Mouse (Mus musculus): Measurements from ENCODE around the gene Gm13089.
"Not testable (repeated sequence)": the region's sequence is repeated elsewhere in the genome, so short reads cannot be mapped to it uniquely, and the experiment has no call there.

The Gm13089 gene

GRCm38 (mm10) chr4:143702611-143703010 lies at the start of gene Gm13089:
Gene Gm13089, minus strand, starts transcription at chr4:143702711.
- no peak for DNase-seq (ENCODE audit: inconsistent ontology term)

- DNase-seq (ENCODE audit: inconsistent ontology term), result no peak
These were observed 16.6 kb upstream of the Gm13089 start, which contains the start of gene Gm13078 for GRCm38 (mm10) chr4:143719155-143719554. Gene Gm13078, plus strand, starts transcription at chr4:143719455.

- not testable (repeated sequence) for DNase-seq (ENCODE audit: inconsistent ontology term)
These were observed 45.4 kb downstream of the Gm13089 start, which contains the start of gene Gm13088 for GRCm38 (mm10) chr4:143657146-143657545. Gene Gm13088, minus strand, starts transcription at chr4:143657246.

All from Muller cell, postnatal 12 days (primary cell).